Mouse (Mus musculus): ENCODE measurements around the gene Scmh1. TPM values are rescaled to one million over a fixed set of nuclear protein-coding genes. Genes with fewer than 3 reads are reported as not detected.

Gene Scmh1
- 65.8 and 72.4 TPM in 2 replicates for polyA plus RNA-seq (2015; fragmentation: Nextera tagmentation; extraction: Ambion mirVana)

DNA sequence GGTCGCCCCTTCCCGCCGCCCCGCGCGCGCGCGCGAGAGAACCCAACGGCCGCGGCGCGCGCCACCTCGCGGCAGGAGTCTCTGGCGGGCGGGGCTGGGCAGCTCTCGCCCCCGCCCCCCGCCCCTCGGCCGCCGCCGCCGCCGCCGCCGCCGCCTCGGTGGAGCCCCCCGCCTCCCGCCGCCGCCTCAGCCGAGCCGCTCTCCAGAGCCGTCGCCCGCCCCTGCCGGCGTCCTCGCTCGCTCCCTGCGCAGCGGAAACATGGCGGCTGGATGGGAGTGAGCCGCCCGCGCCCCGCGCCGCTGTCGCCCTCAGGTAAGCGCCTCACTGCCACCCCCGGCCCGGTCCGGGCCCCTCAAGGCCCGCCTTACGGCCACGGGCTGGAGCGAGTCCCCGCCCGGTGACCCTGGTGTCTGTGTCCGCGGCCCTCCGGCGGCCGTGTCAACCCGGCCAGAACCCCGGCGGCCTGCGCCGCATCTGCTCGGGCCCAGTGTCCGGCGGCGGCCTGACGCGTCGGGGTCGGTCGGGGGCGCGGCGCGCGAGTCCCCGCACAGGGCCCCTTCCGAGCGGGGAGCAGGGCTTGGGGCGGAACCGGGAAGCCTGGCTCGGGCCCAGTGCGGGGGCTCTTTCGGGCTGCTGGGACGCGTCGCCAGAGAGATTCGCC lies at the start of gene Scmh1:
Scmh1 (plus strand) TSS at position 138 of the 662 bp plus-strand sequence.
- no peaks in the 10 kb centered on the region for H3K36me3 ChIP-seq
- peak within 1 kb of the TSS; percentile 99 for H3K9ac ChIP-seq (replicated peaks)
- H3K4me2 ChIP-seq (replicated peaks) = peak within 1 kb of the TSS; percentile 48
- H3K4me3 ChIP-seq = peak within 1 kb of the TSS; percentile 98
- under 1% methylated on average over 77 of the region's 102 CpGs for WGBS
- H3K9me3 ChIP-seq = no peaks in the 10 kb centered on the region
- H3K27me3 ChIP-seq = no peaks in the 10 kb centered on the region
- peak; percentile 91 for ATAC-seq (replicated peaks)
- H3K27ac ChIP-seq (replicated peaks) = peak within 1 kb of the TSS; percentile 92
- H3K4me1 ChIP-seq = peaks cover 30% of the 10 kb centered on the region

DNA sequence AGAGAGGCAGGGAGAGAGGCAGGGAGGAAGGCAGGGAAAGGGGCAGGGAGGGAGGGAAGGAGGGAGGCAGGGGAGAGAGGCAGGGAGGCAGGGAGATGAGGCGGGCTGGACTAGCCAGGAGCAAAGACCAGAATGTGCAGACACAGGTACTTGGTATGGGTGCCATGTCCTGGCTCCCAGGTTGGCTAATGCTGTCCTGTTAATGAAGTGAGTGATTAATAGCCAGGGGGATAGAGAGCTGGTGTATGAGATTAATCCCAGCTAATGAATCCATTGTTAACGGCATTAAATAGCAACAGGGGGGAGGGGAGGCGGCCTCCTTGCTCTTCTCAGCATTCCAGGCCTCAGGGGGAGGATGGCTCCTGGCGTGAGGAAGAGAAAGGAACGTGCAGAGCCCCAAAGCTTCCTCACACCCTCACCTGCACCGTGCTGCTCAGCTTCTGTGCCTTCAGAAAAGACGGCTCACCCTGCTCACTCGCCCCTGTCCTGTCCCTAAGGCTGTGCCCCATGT lies 45.0 kb upstream of the Scmh1 start:
- Histone ChIP-seq H3K9me3 (no peaks in the 10 kb centered on the region), H3K4me2 (replicated peaks) (no peak overlapping the region), H3K36me3 (no peaks in the 10 kb centered on the region), H3K27me3 (no peaks in the 10 kb centered on the region), H3K4me1 (peaks cover 18% of the 10 kb centered on the region), H3K9ac (replicated peaks) (no peak overlapping the region), H3K27ac (replicated peaks) (0 out of 2 replicates have a peak overlapping the region, but pooled peaks have one; percentile 29), H3K4me3 (no peak overlapping the region)
- WGBS = 4% methylated on average over 8 of the region's 8 CpGs
- 0 out of 2 replicates have a peak, but pooled peaks have one; percentile 17 for ATAC-seq (replicated peaks)

DNA sequence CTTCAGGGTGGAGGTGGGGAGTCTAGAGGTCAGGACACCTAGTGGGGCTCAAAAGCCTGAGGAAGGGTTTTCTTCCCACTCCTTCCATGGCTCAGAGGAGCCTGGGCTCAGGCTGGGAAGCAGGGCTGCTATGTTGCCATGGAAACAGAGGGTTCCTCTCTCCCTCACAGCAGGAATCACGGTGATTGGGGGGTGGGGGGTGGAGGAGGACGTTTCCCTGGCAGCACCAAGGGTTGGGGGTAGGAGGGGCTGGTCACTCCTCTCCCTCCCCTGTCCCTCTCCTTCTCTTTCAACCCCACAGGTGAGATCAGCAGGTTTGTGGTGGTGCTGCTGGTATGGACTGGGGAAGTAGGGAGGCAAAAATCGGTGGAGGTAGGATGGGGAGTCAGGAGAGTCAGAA lies 40.4 kb upstream of the Scmh1 start:
- 2% methylated on average over 3 of the region's 3 CpGs for WGBS
- Histone ChIP-seq H3K36me3 (no peaks in the 10 kb centered on the region), H3K27ac (replicated peaks) (peak overlapping the region; percentile 21; the same call in 1 of the 2 replicates), H3K9ac (replicated peaks) (0 out of 2 replicates have a peak overlapping the region, but pooled peaks have one; percentile 18), H3K27me3 (no peaks in the 10 kb centered on the region), H3K4me1 (peaks cover 38% of the 10 kb centered on the region), H3K9me3 (no peaks in the 10 kb centered on the region), H3K4me2 (replicated peaks) (peak overlapping the region; percentile 22), H3K4me3 (no peak overlapping the region)
- peak; percentile 75 for ATAC-seq (replicated peaks)

DNA sequence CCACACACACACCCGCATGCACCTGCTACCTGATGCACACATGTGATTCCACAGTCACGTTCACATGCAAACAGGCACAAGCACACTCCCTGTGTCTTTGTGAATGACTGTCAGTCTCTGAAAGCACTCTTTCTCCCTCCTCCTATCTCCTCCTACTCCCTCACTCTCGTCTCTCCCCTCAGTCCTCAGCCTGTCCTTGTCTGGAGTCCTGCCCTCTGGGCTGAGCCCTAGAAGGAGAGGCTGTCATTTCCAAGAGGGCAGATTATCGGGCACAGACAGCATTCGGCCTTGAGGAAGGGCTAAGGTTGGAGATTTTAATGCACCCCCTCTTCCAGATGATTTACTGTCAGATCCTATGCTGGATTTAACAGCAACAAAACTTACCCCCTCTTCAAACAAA lies 39.6 kb upstream of the Scmh1 start:
- no peak overlapping the region for H3K4me3 ChIP-seq
- H3K27ac ChIP-seq (replicated peaks) = peak overlapping the region; percentile 11; the same call in 1 of the 2 replicates
- no peak for ATAC-seq (replicated peaks)
- no peak overlapping the region for H3K4me2 ChIP-seq (replicated peaks)
- H3K9ac ChIP-seq (replicated peaks) = no peak overlapping the region; the same call in 1 of the 2 replicates
- peaks cover 40% of the 10 kb centered on the region for H3K4me1 ChIP-seq
- H3K36me3 ChIP-seq = no peaks in the 10 kb centered on the region
- no peaks in the 10 kb centered on the region for H3K9me3 ChIP-seq
- 13% methylated on average over 5 of the region's 5 CpGs for WGBS
- H3K27me3 ChIP-seq = no peaks in the 10 kb centered on the region

DNA sequence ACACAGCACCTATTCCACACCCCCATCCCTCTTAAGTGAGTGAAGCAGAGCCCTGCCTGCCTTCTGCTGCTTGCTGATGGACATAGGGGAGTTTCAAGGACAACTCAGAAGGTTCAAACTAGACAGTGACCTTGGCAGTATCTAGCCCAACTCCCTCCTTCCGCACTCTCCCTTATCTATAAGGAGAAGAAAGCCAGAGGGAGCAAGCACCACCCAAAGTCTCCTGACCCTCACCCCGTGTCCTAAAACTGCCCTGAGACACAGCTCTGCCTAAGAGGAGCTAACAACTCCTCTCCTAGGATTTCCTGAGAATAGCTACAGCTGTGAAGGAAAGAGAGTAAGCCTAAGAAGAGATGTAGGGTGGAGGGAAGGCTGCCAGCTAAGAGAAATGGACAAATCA lies 37.0 kb upstream of the Scmh1 start:
- 94% methylated on average over 2 of the region's 2 CpGs for WGBS
- no peak overlapping the region for H3K4me3 ChIP-seq
- peaks cover 40% of the 10 kb centered on the region for H3K4me1 ChIP-seq

DNA sequence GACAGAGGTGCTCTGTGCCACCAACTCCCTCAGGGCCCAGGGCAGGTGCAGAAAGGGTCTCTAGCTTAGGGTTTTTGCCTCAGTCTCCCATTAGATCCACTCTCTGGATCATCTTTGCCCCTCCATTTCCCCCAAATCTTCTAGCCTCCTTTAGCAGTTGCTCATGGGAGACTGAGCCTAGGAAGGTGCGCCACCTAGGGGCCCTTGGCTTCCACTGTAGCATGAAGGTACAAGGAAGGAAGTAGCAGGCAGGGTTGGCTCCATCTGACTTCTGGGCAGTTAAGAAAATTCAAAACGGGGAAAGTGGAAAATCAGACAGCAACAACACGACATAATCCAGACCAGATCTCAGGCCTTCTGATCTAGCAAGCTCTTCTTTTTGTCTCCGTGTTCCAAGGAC lies 36.4 kb upstream of the Scmh1 start:
- ATAC-seq (replicated peaks) = peak; percentile 51; the same call in 1 of the 2 replicates
- 5% methylated on average over 4 of the region's 4 CpGs for WGBS
- no peak overlapping the region for H3K4me3 ChIP-seq
- H3K4me1 ChIP-seq = peaks cover 46% of the 10 kb centered on the region
- H3K4me2 ChIP-seq (replicated peaks) = no peak overlapping the region
- H3K27me3 ChIP-seq = no peaks in the 10 kb centered on the region
- no peaks in the 10 kb centered on the region for H3K9me3 ChIP-seq
- no peaks in the 10 kb centered on the region for H3K36me3 ChIP-seq
- H3K9ac ChIP-seq (replicated peaks) = no peak overlapping the region
- no peak overlapping the region; the same call in 1 of the 2 replicates for H3K27ac ChIP-seq (replicated peaks)

More for the DNA sequence above, 37.0 kb upstream of the Scmh1 start:
- Histone ChIP-seq H3K36me3 (no peaks in the 10 kb centered on the region), H3K27ac (replicated peaks) (no peak overlapping the region), H3K9ac (replicated peaks) (no peak overlapping the region), H3K27me3 (no peaks in the 10 kb centered on the region), H3K4me2 (replicated peaks) (no peak overlapping the region), H3K9me3 (no peaks in the 10 kb centered on the region)
- no peak for ATAC-seq (replicated peaks)

DNA sequence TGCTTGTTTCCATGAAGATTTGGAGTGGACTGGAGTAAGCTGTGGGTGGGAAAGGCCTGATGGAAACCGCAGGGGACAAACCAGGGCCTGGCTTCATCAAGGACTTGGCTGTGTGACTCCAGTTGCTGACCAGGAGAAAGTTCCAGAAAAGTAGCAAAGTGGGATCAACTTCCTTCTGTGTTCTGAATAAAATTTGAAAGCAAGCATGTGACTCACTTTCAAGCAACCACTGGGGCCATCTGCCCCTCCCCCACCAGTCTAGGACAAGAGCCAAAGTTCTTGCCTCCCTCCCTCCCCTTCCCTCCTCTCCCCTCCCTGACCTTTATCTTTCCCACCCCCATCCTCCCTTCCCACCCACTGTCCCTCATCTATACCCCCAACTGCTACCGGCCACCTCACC lies 35.9 kb upstream of the Scmh1 start:
- ATAC-seq (replicated peaks) = no peak
- peaks cover 46% of the 10 kb centered on the region for H3K4me1 ChIP-seq

DNA sequence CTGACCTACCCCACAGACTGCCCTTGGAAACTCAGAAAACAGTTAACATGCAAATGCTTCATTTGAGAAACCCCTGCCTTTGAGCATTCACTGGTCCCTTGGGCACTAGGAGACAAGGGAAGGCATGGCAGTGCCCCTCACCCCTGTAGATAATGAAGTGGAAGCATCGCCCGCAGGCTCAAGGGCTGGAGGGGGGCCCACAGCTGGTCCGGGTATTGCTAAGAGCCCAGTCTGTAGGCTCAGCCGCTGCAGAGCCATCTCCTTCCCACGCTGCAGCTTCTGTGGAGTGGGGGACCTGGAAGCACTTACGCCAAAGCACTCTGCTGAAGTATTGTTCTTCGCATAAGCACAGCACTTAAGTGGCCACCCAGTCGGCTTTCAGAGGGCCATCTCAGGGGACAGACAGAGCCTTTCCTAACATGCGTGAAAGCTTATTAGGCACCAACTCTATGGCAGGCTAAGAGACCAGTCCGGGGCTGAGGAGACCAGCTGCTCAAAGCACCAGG lies 35.2 kb upstream of the Scmh1 start:
- no peaks in the 10 kb centered on the region for H3K36me3 ChIP-seq
- peak; percentile 51 for ATAC-seq (replicated peaks)
- H3K4me3 ChIP-seq = no peak overlapping the region
- peak overlapping the region; percentile 29; the same call in 1 of the 2 replicates for H3K27ac ChIP-seq (replicated peaks)
- no peaks in the 10 kb centered on the region for H3K9me3 ChIP-seq
- peaks cover 38% of the 10 kb centered on the region for H3K4me1 ChIP-seq
- H3K9ac ChIP-seq (replicated peaks) = no peak overlapping the region
- WGBS = 7% methylated on average over 10 of the region's 10 CpGs
- no peaks in the 10 kb centered on the region for H3K27me3 ChIP-seq
- H3K4me2 ChIP-seq (replicated peaks) = peak overlapping the region; percentile 11; the same call in 1 of the 2 replicates

More for the DNA sequence above, 35.9 kb upstream of the Scmh1 start:
- Histone ChIP-seq H3K9ac (replicated peaks) (no peak overlapping the region), H3K36me3 (no peaks in the 10 kb centered on the region), H3K4me3 (no peak overlapping the region), H3K27ac (replicated peaks) (peak overlapping the region; percentile 29; the same call in 1 of the 2 replicates), H3K9me3 (no peaks in the 10 kb centered on the region), H3K4me2 (replicated peaks) (no peak overlapping the region), H3K27me3 (no peaks in the 10 kb centered on the region)
- 28% methylated on average over 2 of the region's 2 CpGs for WGBS

DNA sequence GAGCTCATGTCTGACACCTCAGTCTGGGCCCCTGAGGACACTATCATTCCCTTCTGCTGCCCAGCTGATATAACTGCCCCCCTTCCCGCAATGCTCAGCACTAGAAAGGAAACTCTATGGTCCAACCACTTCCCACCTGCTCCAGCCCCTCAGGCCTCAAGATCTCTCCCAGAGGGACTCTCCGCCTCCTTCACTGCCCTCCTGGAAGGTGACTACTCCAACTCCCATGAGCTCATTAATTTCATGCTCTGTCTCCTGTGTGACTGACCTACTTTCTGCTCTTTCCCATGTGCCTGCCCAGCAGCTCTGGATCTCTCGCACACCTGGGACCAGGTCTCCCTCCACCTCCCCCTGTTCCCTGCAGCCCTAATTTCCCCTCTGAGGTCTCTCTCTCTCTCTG lies 32.2 kb upstream of the Scmh1 start:
- Histone ChIP-seq H3K4me2 (replicated peaks) (no peak overlapping the region), H3K9ac (replicated peaks) (no peak overlapping the region), H3K36me3 (no peaks in the 10 kb centered on the region), H3K27ac (replicated peaks) (no peak overlapping the region), H3K4me1 (peaks cover 29% of the 10 kb centered on the region), H3K4me3 (no peak overlapping the region), H3K9me3 (no peaks in the 10 kb centered on the region), H3K27me3 (no peaks in the 10 kb centered on the region)
- WGBS = 77% methylated on average over 3 of the region's 3 CpGs
- ATAC-seq (replicated peaks) = no peak

DNA sequence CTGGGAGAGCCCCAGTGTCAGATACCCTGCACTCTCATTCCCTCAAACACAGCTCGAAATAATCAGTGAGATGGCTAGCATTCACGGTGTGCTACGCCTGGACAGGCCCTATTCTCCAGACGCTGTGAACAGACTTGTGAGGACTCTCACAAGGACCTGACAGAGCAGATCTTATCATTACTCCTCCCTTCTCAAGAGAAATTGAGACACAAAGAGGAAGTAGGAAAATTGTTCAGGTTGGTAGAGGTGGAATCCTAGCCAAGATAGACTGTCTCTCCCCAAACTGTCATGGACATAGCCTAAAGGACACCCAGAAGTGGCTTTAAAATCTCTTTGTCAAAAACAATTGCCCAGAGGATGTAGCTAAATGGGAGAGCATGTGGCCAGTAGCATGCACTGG lies 31.3 kb upstream of the Scmh1 start:
- Histone ChIP-seq H3K4me2 (replicated peaks) (no peak overlapping the region), H3K9me3 (no peaks in the 10 kb centered on the region), H3K27me3 (no peaks in the 10 kb centered on the region), H3K27ac (replicated peaks) (no peak overlapping the region), H3K36me3 (no peaks in the 10 kb centered on the region), H3K9ac (replicated peaks) (no peak overlapping the region), H3K4me3 (no peak overlapping the region), H3K4me1 (peaks cover 24% of the 10 kb centered on the region)
- WGBS = 12% methylated on average over 4 of the region's 4 CpGs
- ATAC-seq (replicated peaks) = no peak

DNA sequence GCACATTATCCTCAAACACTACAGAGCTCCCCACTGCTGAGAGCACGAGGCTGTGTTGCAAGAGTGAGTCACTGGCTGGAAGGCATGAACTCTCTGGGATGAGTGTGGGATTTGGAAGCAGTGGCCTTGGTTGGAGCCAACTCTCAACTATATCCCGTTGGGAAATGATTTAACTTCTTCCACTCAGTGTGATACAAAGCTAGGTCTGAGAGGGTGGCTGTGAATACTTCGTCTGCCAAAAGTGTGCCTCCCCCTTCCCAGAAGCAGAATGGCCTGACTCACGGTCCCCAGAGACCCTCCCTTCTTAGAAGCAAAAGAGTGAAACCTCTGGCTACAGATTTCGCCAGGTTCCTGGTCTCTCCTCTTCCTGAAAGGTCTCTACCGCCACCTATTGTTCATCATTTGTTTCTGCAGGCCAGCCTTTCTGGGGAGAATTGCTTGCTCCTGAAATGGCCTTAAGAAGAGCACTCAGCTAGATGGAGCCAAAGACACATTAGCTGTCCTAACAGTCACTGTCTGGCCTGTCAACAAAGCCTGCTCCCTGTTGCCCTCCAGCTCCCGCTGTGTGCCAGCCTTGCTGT lies 24.2 kb upstream of the Scmh1 start:
- Histone ChIP-seq H3K4me1 (peaks cover 7% of the 10 kb centered on the region), H3K36me3 (no peaks in the 10 kb centered on the region), H3K9ac (replicated peaks) (no peak overlapping the region), H3K27me3 (no peaks in the 10 kb centered on the region), H3K4me2 (replicated peaks) (no peak overlapping the region), H3K4me3 (no peak overlapping the region), H3K27ac (replicated peaks) (no peak overlapping the region), H3K9me3 (no peaks in the 10 kb centered on the region)
- ATAC-seq (replicated peaks) = peak; percentile 79
- 8% methylated on average over 7 of the region's 7 CpGs for WGBS

DNA sequence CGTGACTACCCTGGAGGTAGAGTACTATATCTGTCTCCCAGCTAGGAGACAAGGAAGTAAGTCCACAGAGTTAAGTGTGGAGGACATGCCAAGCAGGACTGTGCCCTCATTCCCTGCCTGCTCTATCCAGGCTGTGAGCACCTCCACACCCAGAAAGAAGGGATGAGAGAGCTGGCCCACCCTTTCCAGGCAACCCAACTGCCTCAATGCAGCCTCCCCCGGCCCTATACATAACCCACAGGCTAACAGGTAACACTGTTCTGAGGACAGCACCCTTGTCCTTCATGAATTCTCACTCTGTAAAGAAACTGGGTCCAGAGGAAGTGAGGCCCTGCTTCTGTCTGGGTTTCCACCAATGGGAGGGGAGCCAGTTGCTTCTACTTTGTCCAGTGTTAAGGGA lies 19.6 kb upstream of the Scmh1 start:
- Histone ChIP-seq H3K4me3 (no peak overlapping the region), H3K4me2 (replicated peaks) (no peak overlapping the region), H3K27ac (replicated peaks) (no peak overlapping the region), H3K4me1 (peaks cover 11% of the 10 kb centered on the region), H3K9me3 (no peaks in the 10 kb centered on the region), H3K36me3 (no peaks in the 10 kb centered on the region), H3K27me3 (no peaks in the 10 kb centered on the region), H3K9ac (replicated peaks) (no peak overlapping the region)
- WGBS = 89% methylated on average over 2 of the region's 2 CpGs
- ATAC-seq (replicated peaks) = no peak
